Mouse (Mus musculus) kidney, adult 2 months (tissue): ENCODE results near the gene Eps15l1. TPM values are rescaled to one million over a fixed set of nuclear protein-coding genes. Genes with fewer than 3 reads are reported as not detected.

Experiments used
- DNase-seq: peaks from one replicate; pipeline ENCODE4 v3.0.0; 2021
- H3K27ac ChIP-seq: fragments of 200-500 bp; 2 replicates; pipeline ENCODE4 v1.5.1; 2012; ENCODE audit warnings: low read depth, low read length, control low read depth, inconsistent platforms; ENCODE audit not compliant: insufficient read depth
- H3K27me3 ChIP-seq: fragments of 200-500 bp; replicated peaks from 2 replicates; pipeline ENCODE4 v1.6.1; 2012; ENCODE audit warnings: mild to moderate bottlenecking, moderate library complexity, low read length, inconsistent platforms; ENCODE audit not compliant: control insufficient read depth, insufficient read depth
- H3K36me3 ChIP-seq: fragments of 200-500 bp; 2 replicates; pipeline ENCODE4 v1.6.1; 2012; ENCODE audit warnings: mild to moderate bottlenecking, moderate library complexity, low read length, inconsistent platforms; ENCODE audit not compliant: control insufficient read depth, insufficient read depth
- H3K4me1 ChIP-seq: fragments of 200-500 bp; 2 replicates; pipeline ENCODE4 v1.6.1; 2011; ENCODE audit warnings: low read length; ENCODE audit not compliant: control insufficient read depth, insufficient read depth
- H3K4me3 ChIP-seq: fragments of 200-500 bp; 2 replicates; pipeline ENCODE4 v1.5.1; 2011; ENCODE audit warnings: mild to moderate bottlenecking, low read depth, low read length, control low read depth; ENCODE audit not compliant: insufficient read depth
- CTCF ChIP-seq: fragments of 200-500 bp; conservative IDR thresholded peaks from 2 replicates; pipeline ENCODE4 v1.5.1; 2011; ENCODE audit warnings: low read depth, mild to moderate bottlenecking, control low read depth, low read length, moderate library complexity, mixed read lengths; ENCODE audit not compliant: insufficient read depth, insufficient read length
- POLR2A ChIP-seq: fragments of 200-500 bp; IDR thresholded peaks from one replicate; pipeline ENCODE4 v1.6.1; 2011; ENCODE audit warnings: low read depth, low read length, control low read depth
- WGBS: fragments of 180-500 bp; shearing (Covaris S2); methylation state at CpG from one replicate; pipeline ENCODE4 v1.1.7; 2018; 5-methylcytosine and 5-hydroxymethylcytosine counted together
- polyA plus RNA-seq: library from polyadenylated mRNA; depleted of rRNA; stranded (reverse); fragments of >200 nt; gene quantifications from 2 replicates; pipeline ENCODE4 v1.2.3, GENCODE M21; 2012

The Eps15l1 gene
- polyA plus RNA-seq, 1 experiment = 30.3 TPM

- no peaks in the 10 kb centered on the region for H3K4me1 ChIP-seq
- H3K4me3 ChIP-seq = no peak overlapping the region
- 98% methylated on average over 3 of the region's 3 CpGs for WGBS
- no peaks in the 10 kb centered on the region for H3K27me3 ChIP-seq
- no peaks in the 10 kb centered on the region; the same call in 1 of the 2 replicates for H3K36me3 ChIP-seq
- no peak for TF ChIP-seq CTCF
- no peak for TF ChIP-seq POLR2A
- no peak for DNase-seq
- no peak overlapping the region for H3K27ac ChIP-seq
Measured at GRCm38 (mm10) chr8:72457806-72458205, 36.5 kb upstream of the Eps15l1 start.

GRCm38 (mm10) chr8:72455317-72455716 lies 34.1 kb upstream of the Eps15l1 start:
- no peak for DNase-seq
- no peaks in the 10 kb centered on the region for H3K4me1 ChIP-seq

GRCm38 (mm10) chr8:72453904-72454303 lies 32.6 kb upstream of the Eps15l1 start:
- DNase-seq = no peak
- H3K27ac ChIP-seq = no peak overlapping the region
- no peak for TF ChIP-seq POLR2A
- H3K27me3 ChIP-seq = no peaks in the 10 kb centered on the region
- no peaks in the 10 kb centered on the region for H3K36me3 ChIP-seq
- no peak overlapping the region for H3K4me3 ChIP-seq
- no peaks in the 10 kb centered on the region for H3K4me1 ChIP-seq
- WGBS = 97% methylated on average over 2 of the region's 2 CpGs

More at GRCm38 (mm10) chr8:72455317-72455716, 34.1 kb upstream of the Eps15l1 start:
- Histone ChIP-seq H3K27ac (no peak overlapping the region), H3K27me3 (no peaks in the 10 kb centered on the region), H3K36me3 (no peaks in the 10 kb centered on the region), H3K4me3 (no peak overlapping the region)
- TF ChIP-seq POLR2A (no peak), CTCF (no peak)
- 76% methylated on average over 4 of the region's 4 CpGs for WGBS

GRCm38 (mm10) chr8:72451516-72451915 lies 30.3 kb upstream of the Eps15l1 start:
- no peaks in the 10 kb centered on the region for H3K27me3 ChIP-seq
- TF ChIP-seq CTCF = no peak
- TF ChIP-seq POLR2A = no peak
- H3K27ac ChIP-seq = no peak overlapping the region
- H3K4me3 ChIP-seq = no peak overlapping the region
- no peaks in the 10 kb centered on the region for H3K36me3 ChIP-seq
- 82% methylated on average over 8 of the region's 8 CpGs for WGBS
- no peaks in the 10 kb centered on the region for H3K4me1 ChIP-seq
- no peak for DNase-seq

GRCm38 (mm10) chr8:72445071-72445470 lies 23.8 kb upstream of the Eps15l1 start:
- H3K27me3 ChIP-seq = no peaks in the 10 kb centered on the region
- H3K4me3 ChIP-seq = no peak overlapping the region
- no peak overlapping the region for H3K27ac ChIP-seq
- 79% methylated on average over 6 of the region's 6 CpGs for WGBS
- no peaks in the 10 kb centered on the region; the same call in 1 of the 2 replicates for H3K4me1 ChIP-seq
- no peak for TF ChIP-seq POLR2A
- TF ChIP-seq CTCF = no peak
- no peak for DNase-seq
- H3K36me3 ChIP-seq = no peaks in the 10 kb centered on the region

GRCm38 (mm10) chr8:72443994-72444350 lies 22.7 kb upstream of the Eps15l1 start:
- H3K27me3 ChIP-seq = no peaks in the 10 kb centered on the region
- no peaks in the 10 kb centered on the region; the same call in 1 of the 2 replicates for H3K4me1 ChIP-seq
- DNase-seq = no peak
- TF ChIP-seq CTCF (no peak), POLR2A (no peak)
- no peaks in the 10 kb centered on the region for H3K36me3 ChIP-seq
- H3K27ac ChIP-seq = peak overlapping the region; percentile 14; the same call in 1 of the 2 replicates
- WGBS = 39% methylated on average over 6 of the region's 6 CpGs
- H3K4me3 ChIP-seq = peak overlapping the region; percentile 56

- WGBS = 5% methylated on average over 34 of the region's 34 CpGs
- TF ChIP-seq POLR2A = no peak
- TF ChIP-seq CTCF = no peak
- no peaks in the 10 kb centered on the region for H3K36me3 ChIP-seq
- no peaks in the 10 kb centered on the region; the same call in 1 of the 2 replicates for H3K4me1 ChIP-seq
- peak; percentile 99 for DNase-seq
- no peaks in the 10 kb centered on the region for H3K27me3 ChIP-seq
- peak within 1 kb of the TSS; percentile 56 for H3K4me3 ChIP-seq
- peak within 1 kb of the TSS; percentile 14; the same call in 1 of the 2 replicates for H3K27ac ChIP-seq
Measured at GRCm38 (mm10) chr8:72443338-72443993, 22.2 kb upstream of the Eps15l1 start, which contains the start of the genes Calr3 and 1700030K09Rik. TSS of gene Calr3 (minus strand) at chr8:72443870. TSS of gene 1700030K09Rik (plus strand) at chr8:72443880.
